Mouse (Mus musculus) CH12.LX (cell line): ENCODE measurements around the gene Nebl.

Source experiments
- CHD2 ChIP-seq: IDR thresholded peaks from 2 replicates; pipeline ENCODE4 v1.6.1; 2011; ENCODE audit warnings: low read length, improper control_type of control experiment
- CTCF ChIP-seq, 2 experiments: IDR thresholded peaks in 1 of 2; conservative IDR thresholded peaks in 1 of 2; 2 replicates each; pipeline ENCODE4 v1.5.1; 2011 to 2012; ENCODE audit warnings: low read depth in 2 of 2, low read length in 2 of 2, improper control_type of control experiment in 1 of 2, inconsistent platforms in 1 of 2, mild to moderate bottlenecking in 1 of 2, moderate library complexity in 1 of 2
- EP300 ChIP-seq: IDR thresholded peaks from 2 replicates; pipeline ENCODE4 v1.6.1; 2011; ENCODE audit warnings: low read length, improper control_type of control experiment
- HCFC1 ChIP-seq: IDR thresholded peaks from 2 replicates; pipeline ENCODE4 v1.6.1; 2012; ENCODE audit warnings: low read depth, mild to moderate bottlenecking, inconsistent platforms, low read length, improper control_type of control experiment
- JUND ChIP-seq: conservative IDR thresholded peaks from 2 replicates; pipeline ENCODE4 v1.6.1; 2011; ENCODE audit warnings: low read depth, low read length, improper control_type of control experiment
- MAFK ChIP-seq: IDR thresholded peaks from 2 replicates; pipeline ENCODE4 v1.6.1; 2011; ENCODE audit warnings: low read length, improper control_type of control experiment; ENCODE audit not compliant: insufficient replicate concordance
- MEF2A ChIP-seq: IDR thresholded peaks from 2 replicates; pipeline ENCODE4 v1.6.1; 2014; ENCODE audit warnings: low read depth, mild to moderate bottlenecking, inconsistent platforms, low read length, improper control_type of control experiment, borderline replicate concordance
- POLR2A ChIP-seq: IDR thresholded peaks from 2 replicates; pipeline ENCODE4 v1.6.1; 2011; ENCODE audit warnings: low read depth, mild to moderate bottlenecking, improper control_type of control experiment, low read length
- POLR2AphosphoS2 ChIP-seq: IDR thresholded peaks from 2 replicates; pipeline ENCODE4 v1.6.1; 2011; ENCODE audit warnings: low read depth, low read length, improper control_type of control experiment
- RCOR1 ChIP-seq: conservative IDR thresholded peaks from 2 replicates; pipeline ENCODE4 v1.6.1; 2012; ENCODE audit warnings: low read depth, mild to moderate bottlenecking, inconsistent platforms, low read length, improper control_type of control experiment
- USF1 ChIP-seq: IDR thresholded peaks from 2 replicates; pipeline ENCODE4 v1.6.1; 2014; ENCODE audit warnings: low read depth, mild to moderate bottlenecking, inconsistent platforms, low read length, improper control_type of control experiment
- ZMIZ1 ChIP-seq: IDR thresholded peaks from 2 replicates; pipeline ENCODE4 v1.6.1; 2012; ENCODE audit warnings: low read depth, mild to moderate bottlenecking, inconsistent platforms, low read length, improper control_type of control experiment

GRCm38 (mm10) chr2:17514765-17515164, 216.5 kb downstream of the Nebl start:
- TF ChIP-seq CTCF (conservative IDR thresholded peaks at IDR 0.05 in 1 of 2, IDR thresholded peaks at IDR 0.05 in 1 of 2; ENCODE audit: low read depth in 2 of 2, low read length in 2 of 2) (no peak), POLR2A (no peak), POLR2AphosphoS2 (no peak), MEF2A (no peak), EP300 (no peak), MAFK (no peak), ZMIZ1 (no peak), JUND (no peak), HCFC1 (no peak), RCOR1 (no peak), CHD2 (no peak), USF1 (no peak)
